26 mouse cellular contexts compared by ENCODE assay signal in the genomic region with DNA sequence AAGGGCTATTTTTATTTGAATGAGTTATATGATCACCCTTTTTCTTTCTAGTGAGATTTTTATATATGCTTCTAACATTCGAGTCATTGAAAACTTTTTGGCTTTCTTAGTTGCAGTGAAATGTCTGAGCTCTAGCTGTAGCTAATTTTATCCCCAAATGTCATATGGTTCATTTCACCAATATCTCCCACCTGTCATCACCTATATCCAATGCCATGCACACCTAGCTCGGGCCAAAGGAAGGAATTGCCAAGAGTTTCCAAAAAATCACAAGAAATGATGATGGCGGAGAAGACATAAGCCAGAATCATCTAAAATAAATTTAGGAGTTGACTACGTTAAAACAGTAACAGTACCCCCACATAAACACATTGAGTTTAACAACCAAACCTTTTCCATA.
DNase-seq lines count a peak whose midpoint lies in the region; ATAC-seq and TF ChIP-seq lines count a peak whose summit lies in the region.
"Had no signal": no experiment of that assay in that cellular context is flagged by ENCODE, and none has a peak within 500 bp of the region (broad histone marks: within the 10 kb centered on the region; RNA-seq: fewer than 3 reads in every experiment).

No protein-coding gene starts in this region.

- TF ChIP-seq CTCF in heart, adult 2 months (IDR thresholded peaks at IDR 0.05), result no peak

- no peak overlapping the region for H3K9ac ChIP-seq in heart, adult 2 months (ENCODE audit: low read depth, low read length)
- no peak overlapping the region for H3K9ac ChIP-seq in heart, embryonic 12.5 days
- H3K9ac ChIP-seq in heart, embryonic 13.5 days, result no peak overlapping the region
- no peak overlapping the region for H3K9ac ChIP-seq in heart, embryonic 11.5 days (ENCODE audit: low read depth, low read length)
- no peak overlapping the region for H3K9ac ChIP-seq in hindbrain, embryonic 12.5 days
- H3K9ac ChIP-seq: forebrain, postnatal 0 days; heart, embryonic 15.5 days; hindbrain, embryonic 13.5 days; intestine, embryonic 15.5 days; kidney, embryonic 15.5 days had no signal

- H3K27me3 ChIP-seq in heart, adult 2 months (ENCODE audit: control insufficient read depth, insufficient read depth, low read length), result no peaks in the 10 kb centered on the region
- H3K27me3 ChIP-seq in heart, embryonic 12.5 days (replicated peaks), result no peaks in the 10 kb centered on the region
- H3K27me3 ChIP-seq in heart, embryonic 13.5 days (replicated peaks), result no peaks in the 10 kb centered on the region
- H3K27me3 ChIP-seq in heart, embryonic 11.5 days (ENCODE audit: control insufficient read depth, insufficient read depth, low read length), result no peaks in the 10 kb centered on the region
- H3K27me3 ChIP-seq in hindbrain, embryonic 12.5 days, result no peaks in the 10 kb centered on the region
- H3K27me3 ChIP-seq: CH12.LX; heart, embryonic 15.5 days; hindbrain, embryonic 13.5 days; intestine, embryonic 15.5 days; kidney, embryonic 15.5 days had no signal

- 46% methylated on average over 4 of the region's 4 CpGs for WGBS in heart, adult 2 months
- 40% methylated on average over 4 of the region's 4 CpGs for WGBS in heart, embryonic 12.5 days
- 35% methylated on average over 4 of the region's 4 CpGs for WGBS in heart, embryonic 13.5 days
- WGBS in heart, embryonic 11.5 days (ENCODE audit: insufficient replicate concordance), result 58% methylated on average over 4 of the region's 4 CpGs
- 94% methylated on average over 4 of the region's 4 CpGs for WGBS in hindbrain, embryonic 12.5 days

- H3K79me2 ChIP-seq in heart, adult 2 months (replicated peaks; ENCODE audit: control insufficient read depth, insufficient read depth, low read length), result no peaks in the 10 kb centered on the region

- intact Hi-C loops in heart, adult 2 months (cut with DNase I), result no loop called here

- H3K4me2 ChIP-seq in heart, embryonic 12.5 days, result no peak overlapping the region
- no peak overlapping the region for H3K4me2 ChIP-seq in heart, embryonic 13.5 days
- no peak overlapping the region for H3K4me2 ChIP-seq in heart, embryonic 11.5 days
- H3K4me2 ChIP-seq in hindbrain, embryonic 12.5 days (replicated peaks), result no peak overlapping the region
- H3K4me2 ChIP-seq: heart, embryonic 15.5 days; hindbrain, embryonic 13.5 days; intestine, embryonic 15.5 days; kidney, embryonic 15.5 days had no signal

- H3K27ac ChIP-seq in heart, adult 2 months, result peak overlapping the region; percentile 69
- no peak overlapping the region for H3K27ac ChIP-seq in heart, embryonic 12.5 days (ENCODE audit: poor library complexity, severe bottlenecking)
- H3K27ac ChIP-seq in heart, embryonic 13.5 days (replicated peaks), result peak overlapping the region; percentile 59; the same call in 1 of the 2 replicates
- H3K27ac ChIP-seq in heart, embryonic 11.5 days (ENCODE audit: low read depth, low read length), result no peak overlapping the region
- H3K27ac ChIP-seq in hindbrain, embryonic 12.5 days, result no peak overlapping the region
- H3K27ac ChIP-seq: forebrain, embryonic 10.5 days; heart, embryonic 15.5 days; hindbrain, embryonic 13.5 days; intestine, embryonic 15.5 days; kidney, embryonic 15.5 days had no signal

- no peak for ATAC-seq in heart, embryonic 12.5 days (ENCODE audit: insufficient number of reproducible peaks, low FRiP score)
- no peak for ATAC-seq in heart, embryonic 13.5 days (ENCODE audit: extremely low read depth, insufficient number of reproducible peaks, low FRiP score, low TSS enrichment)
- no peak for ATAC-seq in heart, embryonic 11.5 days (replicated peaks; ENCODE audit: insufficient number of reproducible peaks, low FRiP score, low TSS enrichment)
- no peak for ATAC-seq in hindbrain, embryonic 12.5 days (ENCODE audit: low FRiP score)
- ATAC-seq: forebrain, embryonic 14.5 days; forebrain, postnatal 0 days; hindbrain, embryonic 16.5 days; intestine, embryonic 15.5 days; Patski had no signal

- no peak for TF ChIP-seq POLR2A in heart, adult 2 months (IDR thresholded peaks at IDR 0.05; ENCODE audit: insufficient read depth, low read depth, low read length)

- no peaks in the 10 kb centered on the region for H3K36me3 ChIP-seq in heart, adult 2 months (ENCODE audit: control insufficient read depth, insufficient read depth, low read length)
- H3K36me3 ChIP-seq in heart, embryonic 12.5 days, result no peaks in the 10 kb centered on the region
- H3K36me3 ChIP-seq in heart, embryonic 13.5 days, result no peaks in the 10 kb centered on the region
- H3K36me3 ChIP-seq in heart, embryonic 11.5 days (ENCODE audit: control insufficient read depth, insufficient read depth, low read length), result no peaks in the 10 kb centered on the region
- H3K36me3 ChIP-seq in hindbrain, embryonic 12.5 days, result no peaks in the 10 kb centered on the region
- H3K36me3 ChIP-seq: forebrain, embryonic 10.5 days; G1E; heart, embryonic 15.5 days; hindbrain, embryonic 13.5 days; intestine, embryonic 15.5 days; kidney, embryonic 15.5 days had no signal

- peak in 1 of 2 experiments; percentile 10 for DNase-seq in heart, adult 2 months
- DNase-seq in heart, postnatal 4 days, result peak; percentile 20
- DNase-seq: adrenal gland, postnatal 10 days; adrenal gland, postnatal 36 days; B cell, adult 2 months; cerebellum, adult 18-20 months; cerebellum, adult 9-10 months; cerebellum, postnatal 14 days; forebrain, postnatal 0 days; gastrocnemius, postnatal 25 days; kidney, adult 11 months; kidney, adult 8-10 months had no signal

- H3K4me1 ChIP-seq in heart, adult 2 months (ENCODE audit: control insufficient read depth, insufficient read depth, low read length), result no peaks in the 10 kb centered on the region
- peaks cover 8% of the 10 kb centered on the region for H3K4me1 ChIP-seq in heart, embryonic 12.5 days (replicated peaks)
- peaks cover 28% of the 10 kb centered on the region for H3K4me1 ChIP-seq in heart, embryonic 13.5 days
- H3K4me1 ChIP-seq in heart, embryonic 11.5 days (ENCODE audit: control insufficient read depth, insufficient read depth, low read length), result no peaks in the 10 kb centered on the region
- no peaks in the 10 kb centered on the region for H3K4me1 ChIP-seq in hindbrain, embryonic 12.5 days
- H3K4me1 ChIP-seq: forebrain, embryonic 10.5 days; hindbrain, embryonic 13.5 days; intestine, embryonic 15.5 days; kidney, embryonic 15.5 days had no signal

- no peak overlapping the region for H3K4me3 ChIP-seq in heart, adult 2 months
- H3K4me3 ChIP-seq in heart, embryonic 12.5 days, result no peak overlapping the region
- H3K4me3 ChIP-seq in heart, embryonic 13.5 days, result no peak overlapping the region
- H3K4me3 ChIP-seq in heart, embryonic 11.5 days (ENCODE audit: low read depth, low read length), result no peak overlapping the region
- H3K4me3 ChIP-seq in hindbrain, embryonic 12.5 days, result no peak overlapping the region
- H3K4me3 ChIP-seq: forebrain, embryonic 10.5 days; heart, embryonic 15.5 days; hindbrain, embryonic 13.5 days; intestine, embryonic 15.5 days; kidney, embryonic 15.5 days had no signal

- no peaks in the 10 kb centered on the region for H3K9me3 ChIP-seq in heart, embryonic 12.5 days (replicated peaks)
- no peaks in the 10 kb centered on the region for H3K9me3 ChIP-seq in heart, embryonic 13.5 days
- H3K9me3 ChIP-seq in heart, embryonic 11.5 days (replicated peaks; ENCODE audit: control insufficient read depth, low read length), result no peaks in the 10 kb centered on the region
- H3K9me3 ChIP-seq in hindbrain, embryonic 12.5 days (replicated peaks), result no peaks in the 10 kb centered on the region
- H3K9me3 ChIP-seq: forebrain, embryonic 10.5 days; G1E; heart, embryonic 15.5 days; hindbrain, embryonic 13.5 days; intestine, embryonic 15.5 days; kidney, embryonic 15.5 days had no signal

- no peak for TF ChIP-seq EP300 in heart, adult 2 months (IDR thresholded peaks at IDR 0.05; ENCODE audit: insufficient read depth, low read depth, low read length)

Comparison
In these comparisons a context has a peak if more than half of its experiments do, and no peak if none do; other contexts are left out.
1. H3K27ac ChIP-seq: peak in heart, adult 2 months (single experiment) and heart, embryonic 13.5 days (single experiment); none in heart, embryonic 12.5 days (single experiment), heart, embryonic 11.5 days (single experiment) and hindbrain, embryonic 12.5 days (single experiment).